9 mouse cellular contexts compared by ENCODE assay signal in the genomic region with DNA sequence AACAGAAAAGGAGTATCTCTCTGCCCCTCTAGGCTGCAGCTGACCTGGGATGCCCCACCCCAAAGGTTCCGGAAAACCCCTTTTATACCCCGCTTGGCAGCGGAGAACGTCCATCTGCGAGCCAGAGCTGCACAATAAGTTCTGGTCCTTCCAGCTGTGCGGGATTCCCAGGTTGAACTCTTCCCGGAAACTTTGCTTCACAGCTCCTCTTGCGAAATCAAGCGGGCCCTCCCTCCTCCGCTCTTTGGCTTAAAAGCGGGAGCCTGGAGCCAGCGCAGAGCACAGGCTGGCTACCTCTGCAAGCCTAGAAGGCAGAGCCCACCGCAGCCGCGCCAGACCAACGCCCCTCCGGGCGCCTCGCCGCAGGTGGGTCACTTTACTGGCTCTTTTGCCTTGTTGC. TPM values are rescaled to one million over a fixed set of nuclear protein-coding genes. Genes with fewer than 3 reads are reported as not detected.
A peak's percentile ranks its signal among the peaks of the same experiment; 100 is the strongest.
DNase-seq lines count a peak whose midpoint lies in the region; ATAC-seq and TF ChIP-seq lines count a peak whose summit lies in the region.
"Had no signal": no experiment of that assay in that cellular context is flagged by ENCODE, and none has a peak within 500 bp of the region (broad histone marks: within the 10 kb centered on the region; RNA-seq: fewer than 3 reads in every experiment).

Steap4 (plus strand) TSS at position 282 of the 400 bp plus-strand sequence.

- TF ChIP-seq EP300 in lung, postnatal 0 days (IDR thresholded peaks at IDR 0.05): peak; percentile 18; the same call in 1 of the 2 replicates

- H3K36me3 ChIP-seq in embryonic facial prominence, embryonic 12.5 days: no peaks in the 10 kb centered on the region
- H3K36me3 ChIP-seq in heart, embryonic 10.5 days: no peaks in the 10 kb centered on the region
- H3K36me3 ChIP-seq in kidney, embryonic 14.5 days (ENCODE audit: control insufficient read depth, insufficient read depth, low read length): no peaks in the 10 kb centered on the region
- no peaks in the 10 kb centered on the region for H3K36me3 ChIP-seq in lung, postnatal 0 days (ENCODE audit: insufficient read depth, low read length)

- peaks cover 6% of the 10 kb centered on the region; the same call in 1 of the 2 replicates for H3K4me1 ChIP-seq in embryonic facial prominence, embryonic 12.5 days
- H3K4me1 ChIP-seq in heart, embryonic 10.5 days: peaks cover 6% of the 10 kb centered on the region; the same call in 1 of the 2 replicates
- H3K4me1 ChIP-seq in kidney, embryonic 14.5 days (ENCODE audit: control insufficient read depth, insufficient read depth, low read length): no peaks in the 10 kb centered on the region
- H3K4me1 ChIP-seq in lung, postnatal 0 days (ENCODE audit: insufficient read depth, low read depth, low read length): no peaks in the 10 kb centered on the region

- no peaks in the 10 kb centered on the region for H3K27me3 ChIP-seq in embryonic facial prominence, embryonic 12.5 days
- no peaks in the 10 kb centered on the region for H3K27me3 ChIP-seq in heart, embryonic 10.5 days (ENCODE audit: insufficient read depth, poor library complexity, severe bottlenecking)
- H3K27me3 ChIP-seq in kidney, embryonic 14.5 days (ENCODE audit: control insufficient read depth, insufficient read depth, low read length): no peaks in the 10 kb centered on the region
- H3K27me3 ChIP-seq in lung, postnatal 0 days (replicated peaks; ENCODE audit: insufficient read depth, low read length): no peaks in the 10 kb centered on the region

- DNase-seq in adrenal gland, adult 8-10 months: peak; percentile 29
- no peak for DNase-seq in heart, embryonic 10.5 days (ENCODE audit: low spot score)
- DNase-seq in lung, postnatal 0 days (ENCODE audit: low spot score): peak; percentile 74
- peak; percentile 33 for DNase-seq in retina, postnatal 1 day
- no peak for DNase-seq in natural killer cell, adult 2 months (ENCODE audit: low spot score in 2 of 2)
- no peak for DNase-seq in right cerebral cortex, adult 18-20 months

- no peak for ATAC-seq in embryonic facial prominence, embryonic 12.5 days (ENCODE audit: insufficient number of reproducible peaks, insufficient read depth, low FRiP score, low TSS enrichment)
- peak; percentile 81; the same call in 1 of the 2 replicates for ATAC-seq in kidney, embryonic 14.5 days (ENCODE audit: low FRiP score, low TSS enrichment)
- ATAC-seq in lung, postnatal 0 days: peak; percentile 85

- TF ChIP-seq CTCF in lung, postnatal 0 days (IDR thresholded peaks at IDR 0.05): no peak

- H3K4me3 ChIP-seq in embryonic facial prominence, embryonic 12.5 days: peak within 1 kb of the TSS; percentile 30
- H3K4me3 ChIP-seq in heart, embryonic 10.5 days: peak within 1 kb of the TSS; percentile 56
- peak within 1 kb of the TSS; percentile 30 for H3K4me3 ChIP-seq in kidney, embryonic 14.5 days (ENCODE audit: low read length)
- H3K4me3 ChIP-seq in lung, postnatal 0 days (ENCODE audit: low read depth, low read length): peak within 1 kb of the TSS; percentile 21
- H3K4me3 ChIP-seq: erythroblast, embryonic 14.5 days had no signal

- H3K4me2 ChIP-seq in embryonic facial prominence, embryonic 12.5 days (replicated peaks): peak within 1 kb of the TSS; percentile 56
- H3K4me2 ChIP-seq in kidney, embryonic 14.5 days (replicated peaks; ENCODE audit: low read depth, low read length): peak within 1 kb of the TSS; percentile 60
- peak within 1 kb of the TSS; percentile 50 for H3K4me2 ChIP-seq in lung, postnatal 0 days (replicated peaks; ENCODE audit: low read depth, low read length)

- no peaks in the 10 kb centered on the region for H3K9me3 ChIP-seq in embryonic facial prominence, embryonic 12.5 days
- no peaks in the 10 kb centered on the region for H3K9me3 ChIP-seq in heart, embryonic 10.5 days
- no peaks in the 10 kb centered on the region for H3K9me3 ChIP-seq in kidney, embryonic 14.5 days (ENCODE audit: control insufficient read depth, low read length)
- no peaks in the 10 kb centered on the region for H3K9me3 ChIP-seq in lung, postnatal 0 days (ENCODE audit: low read length)

- H3K9ac ChIP-seq in embryonic facial prominence, embryonic 12.5 days: no peak within 1 kb of the TSS; the same call in 1 of the 2 replicates
- H3K9ac ChIP-seq in kidney, embryonic 14.5 days (ENCODE audit: low read depth, low read length): peak within 1 kb of the TSS; percentile 44; the same call in 1 of the 2 replicates
- no peak within 1 kb of the TSS for H3K9ac ChIP-seq in lung, postnatal 0 days (replicated peaks; ENCODE audit: low read depth)

- 7% methylated on average over 20 of the region's 20 CpGs for WGBS in embryonic facial prominence, embryonic 12.5 days
- 9% methylated on average over 20 of the region's 20 CpGs for WGBS in heart, embryonic 10.5 days
- 2% methylated on average over 20 of the region's 20 CpGs for WGBS in kidney, embryonic 14.5 days
- WGBS in lung, postnatal 0 days: 3% methylated on average over 20 of the region's 20 CpGs

- no peak within 1 kb of the TSS for H3K27ac ChIP-seq in embryonic facial prominence, embryonic 12.5 days
- peak within 1 kb of the TSS; percentile 47; the same call in 1 of the 2 replicates for H3K27ac ChIP-seq in heart, embryonic 10.5 days
- H3K27ac ChIP-seq in kidney, embryonic 14.5 days (ENCODE audit: low read depth, low read length): no peak within 1 kb of the TSS
- H3K27ac ChIP-seq in lung, postnatal 0 days (ENCODE audit: low read length): no peak within 1 kb of the TSS

RNA-seq across cellular contexts. Expression of gene Steap4, which starts in this region (rescaled TPM):
- total RNA-seq in adrenal gland, adult 8-10 months (2022): 10 to 100 TPM; 11.6 to 59.3 (median 16.9) TPM
- 0.41 and 0.93 TPM in 2 replicates for polyA plus RNA-seq in embryonic facial prominence, embryonic 12.5 days (2016; fragmentation: Nextera tagmentation; extraction: Ambion mirVana)
- 0.04 and 0.49 TPM in 2 replicates for polyA plus RNA-seq in heart, embryonic 10.5 days (2016; fragmentation: Nextera tagmentation; extraction: Ambion mirVana)
- 0.87 and 2.5 TPM in 2 replicates for polyA plus RNA-seq in kidney, embryonic 14.5 days (2014; fragmentation: Nextera tagmentation; extraction: Ambion mirVana)
- 6.4 and 19.5 TPM in 2 replicates for polyA plus RNA-seq in lung, postnatal 0 days (2015; fragmentation: Nextera tagmentation; extraction: Ambion mirVana)

Comparison
In these comparisons a context has a peak if more than half of its experiments do, and no peak if none do; other contexts are left out.
1. DNase-seq: peak in adrenal gland, adult 8-10 months (single experiment), lung, postnatal 0 days (single experiment) and retina, postnatal 1 day (single experiment); none in heart, embryonic 10.5 days (single experiment), natural killer cell, adult 2 months (0 of 2) and right cerebral cortex, adult 18-20 months (single experiment).
2. Peak in every context shown above with its lines, with median percentiles within 50 percentile points of each other: H3K4me2 ChIP-seq and H3K4me3 ChIP-seq.